Mouse (Mus musculus): ENCODE measurements at regions not wholly inside any gene's neighbourhood (a gene's known extent, or its start where the extent isn't known, plus 50 kb on each side); places are given as distances from the start of the nearest gene placed in this dataset.
A peak's percentile ranks its signal among the peaks of the same experiment; 100 is the strongest.

DNA sequence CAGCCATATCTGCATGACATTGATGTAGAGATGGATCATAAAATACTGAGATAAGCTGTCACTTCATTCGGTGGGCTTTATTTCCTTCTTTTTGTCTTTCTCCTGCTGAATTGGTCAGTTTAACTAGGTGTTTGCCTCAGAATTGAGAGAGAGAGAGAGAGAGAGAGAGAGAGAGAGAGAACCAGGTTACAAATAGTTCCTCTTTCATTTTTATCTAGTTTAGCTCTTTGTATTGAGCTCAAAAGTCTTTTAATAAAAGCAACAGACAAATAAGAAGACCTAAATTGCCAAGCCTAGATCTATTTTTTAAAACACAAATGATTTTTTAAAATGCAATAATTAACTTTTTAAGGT, 253.4 kb upstream of the Zeb2 start:
- 15% methylated on average over 1 of the region's 1 CpGs for WGBS
- Histone ChIP-seq H3K4me3 (ENCODE audit: low read length) (no peak overlapping the region), H3K4me2 (replicated peaks; ENCODE audit: low read depth, low read length) (no peak overlapping the region), H3K4me1 (ENCODE audit: control insufficient read depth, insufficient read depth, low read length) (no peaks in the 10 kb centered on the region), H3K36me3 (ENCODE audit: control insufficient read depth, insufficient read depth, low read length) (no peaks in the 10 kb centered on the region), H3K9me3 (ENCODE audit: control insufficient read depth, low read length) (no peaks in the 10 kb centered on the region), H3K9ac (ENCODE audit: low read depth, low read length) (no peak overlapping the region), H3K27ac (ENCODE audit: low read depth, low read length) (no peak overlapping the region; the same call in 1 of the 2 replicates), H3K27me3 (ENCODE audit: control insufficient read depth, insufficient read depth, low read length) (no peaks in the 10 kb centered on the region)
- 0 out of 2 replicates have a peak, but pooled peaks have one; percentile 49 for ATAC-seq (ENCODE audit: low FRiP score, low TSS enrichment)

DNA sequence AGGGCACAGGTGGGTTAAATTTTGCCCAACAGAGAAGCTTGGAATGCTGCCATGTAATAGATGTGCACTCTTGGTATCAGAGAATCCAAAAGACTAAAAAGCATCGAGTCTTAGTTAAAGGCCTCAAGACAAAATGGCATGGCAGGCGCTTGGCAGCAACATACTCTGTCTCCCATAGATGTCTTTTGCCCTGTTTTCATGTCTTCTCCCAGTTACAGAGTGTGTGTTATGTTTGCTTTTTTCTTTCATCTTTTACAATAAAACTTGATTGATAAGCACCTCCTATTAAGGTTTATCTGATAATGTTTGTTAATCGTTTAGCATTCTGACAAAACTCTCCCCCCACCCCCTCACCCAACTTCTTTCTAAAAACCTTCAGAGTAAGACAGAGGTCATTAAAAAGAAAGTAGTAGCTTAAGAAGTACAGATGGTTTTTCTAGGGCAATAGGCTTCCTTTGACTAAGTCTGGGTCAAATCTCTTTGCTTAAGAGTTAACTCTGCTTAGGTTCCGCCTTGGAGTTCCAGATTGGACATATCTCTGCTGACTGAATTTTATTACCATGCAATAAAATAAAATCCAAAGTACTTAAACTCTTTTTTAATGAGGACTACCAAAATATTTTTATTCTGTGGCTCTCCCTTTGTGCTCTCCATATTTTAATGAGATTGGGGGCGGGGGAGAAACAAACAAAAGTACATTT, 252.9 kb upstream of the Zeb2 start:
- H3K9ac ChIP-seq (ENCODE audit: low read depth, low read length), result no peak overlapping the region
- no peak overlapping the region for H3K4me2 ChIP-seq (replicated peaks; ENCODE audit: low read depth, low read length)
- no peaks in the 10 kb centered on the region for H3K9me3 ChIP-seq (ENCODE audit: control insufficient read depth, low read length)
- ATAC-seq (ENCODE audit: low FRiP score, low TSS enrichment), result peak; percentile 82; the same call in 1 of the 2 replicates
- H3K4me1 ChIP-seq (ENCODE audit: control insufficient read depth, insufficient read depth, low read length), result no peaks in the 10 kb centered on the region
- no peaks in the 10 kb centered on the region for H3K36me3 ChIP-seq (ENCODE audit: control insufficient read depth, insufficient read depth, low read length)
- H3K27me3 ChIP-seq (ENCODE audit: control insufficient read depth, insufficient read depth, low read length), result no peaks in the 10 kb centered on the region
- no peak overlapping the region for H3K4me3 ChIP-seq (ENCODE audit: low read length)
- WGBS, result 49% methylated on average over 5 of the region's 5 CpGs
- peak overlapping the region; percentile 57; the same call in 1 of the 2 replicates for H3K27ac ChIP-seq (ENCODE audit: low read depth, low read length)

DNA sequence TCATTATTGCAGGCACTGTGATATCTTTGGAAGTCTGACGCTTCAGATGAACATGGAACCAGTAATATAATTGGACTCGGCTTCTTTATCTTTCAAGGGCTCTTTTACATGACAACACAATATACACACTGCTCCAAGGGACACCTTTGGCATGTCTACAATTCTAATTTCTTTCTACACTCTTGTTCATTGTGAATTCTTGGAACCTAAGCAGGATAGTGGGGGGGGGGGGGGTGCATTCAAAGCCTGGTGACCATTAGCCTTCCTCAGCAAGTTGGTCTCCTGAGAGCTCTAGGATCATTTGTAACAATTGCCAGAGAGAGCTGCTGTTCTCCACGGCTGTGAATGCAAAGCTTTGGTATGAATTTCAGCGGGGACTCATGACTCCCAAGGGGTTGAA, 252.2 kb upstream of the Zeb2 start:
- ATAC-seq (ENCODE audit: low FRiP score, low TSS enrichment), result no peak; the same call in 1 of the 2 replicates
- H3K27ac ChIP-seq (ENCODE audit: low read depth, low read length), result peak overlapping the region; percentile 57; the same call in 1 of the 2 replicates
- no peaks in the 10 kb centered on the region for H3K9me3 ChIP-seq (ENCODE audit: control insufficient read depth, low read length)
- 68% methylated on average over 4 of the region's 4 CpGs for WGBS
- no peaks in the 10 kb centered on the region for H3K4me1 ChIP-seq (ENCODE audit: control insufficient read depth, insufficient read depth, low read length)
- no peak overlapping the region for H3K9ac ChIP-seq (ENCODE audit: low read depth, low read length)
- H3K4me3 ChIP-seq (ENCODE audit: low read length), result no peak overlapping the region
- no peak overlapping the region for H3K4me2 ChIP-seq (replicated peaks; ENCODE audit: low read depth, low read length)
- no peaks in the 10 kb centered on the region for H3K36me3 ChIP-seq (ENCODE audit: control insufficient read depth, insufficient read depth, low read length)
- H3K27me3 ChIP-seq (ENCODE audit: control insufficient read depth, insufficient read depth, low read length), result no peaks in the 10 kb centered on the region

GRCm38 (mm10) chr2:45367436-45368193, 250.4 kb upstream of the Zeb2 start:
- WGBS, result 79% methylated on average over 10 of the region's 10 CpGs
- H3K27ac ChIP-seq (ENCODE audit: low read depth, low read length), result no peak overlapping the region

GRCm38 (mm10) chr2:45357266-45357665, 240.1 kb upstream of the Zeb2 start:
- no peak overlapping the region for H3K9ac ChIP-seq (ENCODE audit: low read depth, low read length)
- no peaks in the 10 kb centered on the region for H3K4me1 ChIP-seq (ENCODE audit: control insufficient read depth, insufficient read depth, low read length)
- no peak overlapping the region for H3K27ac ChIP-seq (ENCODE audit: low read depth, low read length)
- H3K27me3 ChIP-seq (ENCODE audit: control insufficient read depth, insufficient read depth, low read length), result no peaks in the 10 kb centered on the region
- no peak overlapping the region for H3K4me2 ChIP-seq (replicated peaks; ENCODE audit: low read depth, low read length)
- no peaks in the 10 kb centered on the region for H3K36me3 ChIP-seq (ENCODE audit: control insufficient read depth, insufficient read depth, low read length)
- ATAC-seq (ENCODE audit: low FRiP score, low TSS enrichment), result no peak
- H3K9me3 ChIP-seq (ENCODE audit: control insufficient read depth, low read length), result no peaks in the 10 kb centered on the region
- 75% methylated on average over 7 of the region's 7 CpGs for WGBS
- H3K4me3 ChIP-seq (ENCODE audit: low read length), result no peak overlapping the region

More at GRCm38 (mm10) chr2:45367436-45368193, 250.4 kb upstream of the Zeb2 start:
- no peak for ATAC-seq (ENCODE audit: low FRiP score, low TSS enrichment)
- Histone ChIP-seq H3K9ac (ENCODE audit: low read depth, low read length) (no peak overlapping the region), H3K4me2 (replicated peaks; ENCODE audit: low read depth, low read length) (no peak overlapping the region), H3K36me3 (ENCODE audit: control insufficient read depth, insufficient read depth, low read length) (no peaks in the 10 kb centered on the region), H3K9me3 (ENCODE audit: control insufficient read depth, low read length) (no peaks in the 10 kb centered on the region), H3K4me3 (ENCODE audit: low read length) (no peak overlapping the region), H3K27me3 (ENCODE audit: control insufficient read depth, insufficient read depth, low read length) (no peaks in the 10 kb centered on the region), H3K4me1 (ENCODE audit: control insufficient read depth, insufficient read depth, low read length) (no peaks in the 10 kb centered on the region)

GRCm38 (mm10) chr2:45356558-45357170, 239.5 kb upstream of the Zeb2 start:
- ATAC-seq (ENCODE audit: low FRiP score, low TSS enrichment), result no peak
- Histone ChIP-seq H3K9ac (ENCODE audit: low read depth, low read length) (no peak overlapping the region), H3K4me2 (replicated peaks; ENCODE audit: low read depth, low read length) (no peak overlapping the region), H3K4me3 (ENCODE audit: low read length) (no peak overlapping the region), H3K36me3 (ENCODE audit: control insufficient read depth, insufficient read depth, low read length) (no peaks in the 10 kb centered on the region), H3K27me3 (ENCODE audit: control insufficient read depth, insufficient read depth, low read length) (no peaks in the 10 kb centered on the region), H3K4me1 (ENCODE audit: control insufficient read depth, insufficient read depth, low read length) (no peaks in the 10 kb centered on the region), H3K27ac (ENCODE audit: low read depth, low read length) (no peak overlapping the region), H3K9me3 (ENCODE audit: control insufficient read depth, low read length) (no peaks in the 10 kb centered on the region)
- 79% methylated on average over 8 of the region's 8 CpGs for WGBS

GRCm38 (mm10) chr2:45356021-45356420, 238.8 kb upstream of the Zeb2 start:
- 84% methylated on average over 12 of the region's 12 CpGs for WGBS
- H3K36me3 ChIP-seq (ENCODE audit: control insufficient read depth, insufficient read depth, low read length), result no peaks in the 10 kb centered on the region
- H3K9me3 ChIP-seq (ENCODE audit: control insufficient read depth, low read length), result no peaks in the 10 kb centered on the region
- H3K27me3 ChIP-seq (ENCODE audit: control insufficient read depth, insufficient read depth, low read length), result no peaks in the 10 kb centered on the region
- H3K4me3 ChIP-seq (ENCODE audit: low read length), result no peak overlapping the region
- no peak overlapping the region for H3K4me2 ChIP-seq (replicated peaks; ENCODE audit: low read depth, low read length)
- no peak for ATAC-seq (ENCODE audit: low FRiP score, low TSS enrichment)
- H3K27ac ChIP-seq (ENCODE audit: low read depth, low read length), result no peak overlapping the region
- no peaks in the 10 kb centered on the region for H3K4me1 ChIP-seq (ENCODE audit: control insufficient read depth, insufficient read depth, low read length)
- no peak overlapping the region for H3K9ac ChIP-seq (ENCODE audit: low read depth, low read length)

DNA sequence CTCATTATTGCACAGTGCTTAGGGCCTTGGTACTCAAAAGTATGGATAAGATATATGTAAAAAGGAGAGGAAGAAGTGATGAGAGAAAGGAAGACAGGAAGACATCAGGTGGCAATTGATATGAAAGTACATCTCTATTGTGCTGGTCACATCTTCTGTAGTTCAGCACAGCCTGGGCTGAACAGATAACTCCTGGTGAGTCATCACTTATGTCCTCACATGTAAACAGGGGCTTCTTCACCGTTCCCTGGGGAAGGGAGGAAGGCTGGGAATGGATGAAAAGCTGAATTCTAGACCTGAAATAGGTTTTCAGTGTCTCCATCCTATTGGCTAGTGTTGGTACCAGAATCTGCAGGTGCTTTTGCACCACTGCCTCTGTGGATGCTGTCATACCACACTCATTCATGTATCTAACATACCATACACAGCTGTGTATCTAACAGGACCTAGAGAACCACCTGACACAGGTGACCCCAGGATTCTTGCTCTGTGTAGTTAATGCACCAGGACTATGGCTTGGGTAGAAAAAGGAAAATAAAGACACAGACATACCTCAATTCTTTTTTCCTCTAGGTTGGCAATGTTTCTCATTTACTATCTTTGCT, 234.4 kb upstream of the Zeb2 start:
- no peaks in the 10 kb centered on the region for H3K36me3 ChIP-seq (ENCODE audit: control insufficient read depth, insufficient read depth, low read length)
- H3K27me3 ChIP-seq (ENCODE audit: control insufficient read depth, insufficient read depth, low read length), result no peaks in the 10 kb centered on the region
- no peak overlapping the region for H3K27ac ChIP-seq (ENCODE audit: low read depth, low read length)
- no peak overlapping the region for H3K4me3 ChIP-seq (ENCODE audit: low read length)
- 80% methylated on average over 1 of the region's 1 CpGs for WGBS
- H3K4me2 ChIP-seq (replicated peaks; ENCODE audit: low read depth, low read length), result no peak overlapping the region
- ATAC-seq (ENCODE audit: low FRiP score, low TSS enrichment), result no peak
- H3K9ac ChIP-seq (ENCODE audit: low read depth, low read length), result no peak overlapping the region
- no peaks in the 10 kb centered on the region for H3K4me1 ChIP-seq (ENCODE audit: control insufficient read depth, insufficient read depth, low read length)
- no peaks in the 10 kb centered on the region for H3K9me3 ChIP-seq (ENCODE audit: control insufficient read depth, low read length)
